Mouse (Mus musculus): ENCODE results near the gene Vmn1r192. TPM values are rescaled to one million over a fixed set of nuclear protein-coding genes. Genes with fewer than 3 reads are reported as not detected.

Vmn1r192 gene
- not detected in 2 replicates for polyA plus RNA-seq (2012; rRNA removed)

GRCm38 (mm10) chr13:22191041-22191440, at the start of gene Vmn1r192:
Gene Vmn1r192 (minus strand): TSS chr13:22191141.

GRCm38 (mm10) chr13:22223060-22223459, 32.1 kb upstream of the Vmn1r192 start, which contains the start of gene Vmn1r193:
Gene Vmn1r193 (minus strand): TSS chr13:22223160.

GRCm38 (mm10) chr13:22183869-22184268, 7.1 kb downstream of the Vmn1r192 start, which contains the start of gene Vmn1r191:
Gene Vmn1r191 (minus strand): TSS chr13:22183969.

Other genes with a start within 250 kb of the Vmn1r192 start
- gene Zfp184, start 246.0 kb downstream of the Vmn1r192 start, polyA plus RNA-seq (2012; rRNA removed): 12.3 and 13.4 TPM in 2 replicates
- gene Pom121l2, start 209.9 kb downstream of the Vmn1r192 start, polyA plus RNA-seq (2012; rRNA removed): 0.03 and 0.04 TPM in 2 replicates
- not detected in 2 replicates for gene Prss16, start 181.4 kb downstream of the Vmn1r192 start, polyA plus RNA-seq (2012; rRNA removed)
- 0.89 and 1.4 TPM in 2 replicates for gene Hist1h2ah, start 155.6 kb downstream of the Vmn1r192 start, polyA plus RNA-seq (2012; rRNA removed)
- gene Hist1h2bk, start 155.3 kb downstream of the Vmn1r192 start, polyA plus RNA-seq (2012; rRNA removed): 2.4 and 3.9 TPM in 2 replicates
- gene Hist1h4i, start 149.8 kb downstream of the Vmn1r192 start, polyA plus RNA-seq (2012; rRNA removed): 7.9 and 9.4 TPM in 2 replicates
- gene Hist1h2ag, start 148.2 kb downstream of the Vmn1r192 start, polyA plus RNA-seq (2012; rRNA removed): 6.1 and 6.9 TPM in 2 replicates
- 3.2 and 4.0 TPM in 2 replicates for gene Hist1h2bj, start 147.9 kb downstream of the Vmn1r192 start, polyA plus RNA-seq (2012; rRNA removed)
- gene Vmn1r188, start 106.7 kb downstream of the Vmn1r192 start, polyA plus RNA-seq (2012; rRNA removed): 0.01 TPM in 2 replicates
- not detected in 2 replicates for gene Vmn1r189, start 85.3 kb downstream of the Vmn1r192 start, polyA plus RNA-seq (2012; rRNA removed)
- not detected in 2 replicates for gene Vmn1r191, start 7.2 kb downstream of the Vmn1r192 start, polyA plus RNA-seq (2012; rRNA removed)
- gene Vmn1r193, start 32.0 kb upstream of the Vmn1r192 start, polyA plus RNA-seq (2012; rRNA removed): not detected in 2 replicates
- gene Vmn1r194, start 53.1 kb upstream of the Vmn1r192 start, polyA plus RNA-seq (2012; rRNA removed): not detected in 2 replicates
- gene Vmn1r195, start 79.4 kb upstream of the Vmn1r192 start, polyA plus RNA-seq (2012; rRNA removed): not detected in 2 replicates
- not detected in 2 replicates for gene Vmn1r196, start 98.8 kb upstream of the Vmn1r192 start, polyA plus RNA-seq (2012; rRNA removed)
- gene Vmn1r197, start 133.4 kb upstream of the Vmn1r192 start, polyA plus RNA-seq (2012; rRNA removed): not detected in 2 replicates
- not detected in 2 replicates for gene Vmn1r198, start 159.2 kb upstream of the Vmn1r192 start, polyA plus RNA-seq (2012; rRNA removed)
- not detected in 2 replicates for gene Vmn1r199, start 188.7 kb upstream of the Vmn1r192 start, polyA plus RNA-seq (2012; rRNA removed)
- gene Vmn1r200, start 199.2 kb upstream of the Vmn1r192 start, polyA plus RNA-seq (2012; rRNA removed): 0.05 TPM in 2 replicates

Data from central nervous system, embryonic 18 days (tissue).